Mouse (Mus musculus) megakaryocyte, embryonic 14.5 days (primary cell): ENCODE results near the gene Cldn14.

Source experiments
- FLI1 ChIP-seq: IDR thresholded peaks from 2 replicates; pipeline ENCODE4 v1.6.1; 2012; ENCODE audit warnings: low read length, inconsistent platforms, mixed read lengths
- GATA1 ChIP-seq: IDR thresholded peaks from 3 replicates; pipeline ENCODE4 v1.6.1; 2012; ENCODE audit warnings: mixed read lengths, low read length, inconsistent platforms, borderline replicate concordance

DNA sequence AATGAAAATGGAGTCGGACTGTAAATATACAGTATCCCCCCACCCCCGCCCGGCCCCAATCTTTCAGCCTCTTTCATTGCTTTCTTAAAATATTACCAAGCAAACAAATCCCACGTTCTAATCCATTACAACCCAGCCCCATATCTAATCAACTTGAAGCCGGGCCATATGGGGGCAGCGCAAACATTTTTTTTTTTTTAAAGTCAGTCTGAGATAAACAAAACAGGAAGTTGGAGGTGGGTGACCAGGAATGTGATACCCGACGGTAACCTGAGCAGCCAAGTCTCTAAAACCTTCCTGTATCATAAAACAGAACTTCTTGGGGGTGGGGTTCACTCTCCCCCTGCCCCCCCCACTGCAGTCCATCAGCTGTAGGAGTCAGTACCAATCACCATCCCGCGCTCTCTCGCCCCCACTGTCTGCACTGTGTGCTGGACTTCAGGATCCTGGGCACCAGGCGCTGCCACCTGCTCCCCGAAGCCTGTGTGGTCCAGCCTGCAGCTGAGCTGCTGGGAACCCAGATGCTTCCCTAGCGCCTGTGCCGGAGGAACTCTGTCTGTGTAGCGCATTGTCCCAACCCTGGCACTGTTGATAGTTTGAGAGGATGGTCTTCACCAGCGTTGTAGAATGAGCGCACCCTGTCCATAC is 32.6 kb upstream of the Cldn14 start:
- TF ChIP-seq GATA1 = no peak
- TF ChIP-seq FLI1 = no peak
